Mouse (Mus musculus): ENCODE results near the gene Gga3.

Gene Gga3

DNA sequence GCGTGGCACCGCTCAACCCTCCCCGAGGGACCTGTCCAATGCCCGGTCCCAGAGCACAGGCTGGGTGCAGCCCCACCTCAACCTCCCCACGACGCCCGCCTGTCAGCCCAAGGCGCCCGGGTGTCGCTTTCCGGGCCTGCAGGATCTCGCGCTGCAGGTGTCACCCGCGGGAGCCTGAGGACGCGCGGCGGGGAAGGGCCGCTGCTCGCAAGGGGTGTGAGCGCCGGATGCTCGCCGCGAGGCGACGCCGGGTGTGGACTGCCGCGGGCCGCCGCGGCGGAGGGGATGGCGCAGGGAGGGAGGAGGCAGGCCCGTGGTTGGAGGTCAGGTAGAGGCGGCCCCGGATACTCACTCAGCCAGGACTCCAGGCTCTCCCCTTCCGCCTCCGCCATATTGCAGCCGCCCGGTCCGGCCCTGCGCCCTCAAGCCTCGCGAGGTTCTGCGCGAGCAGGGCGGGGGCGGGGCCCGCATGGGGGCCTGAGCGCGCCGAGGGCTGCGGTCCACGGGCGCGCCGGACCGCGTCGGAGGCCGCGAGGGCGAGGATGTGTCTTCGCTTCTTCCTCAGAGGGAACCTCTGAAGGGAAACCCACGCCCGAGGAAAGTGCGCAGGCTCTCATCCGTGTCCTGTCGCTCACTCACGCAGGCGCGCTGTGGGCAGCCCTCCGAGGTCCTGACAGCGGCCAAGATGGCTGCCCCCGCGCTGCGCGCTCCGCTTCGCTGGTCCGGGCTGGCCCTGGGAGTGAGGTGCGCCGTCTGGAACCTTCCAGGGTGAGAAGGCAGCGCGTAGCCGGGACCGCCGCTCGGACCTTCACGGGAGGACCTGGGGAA lies at the start of gene Gga3, which contains the start of gene Mrps7:
Gene Gga3 (minus strand): TSS at position 576 of the 828 bp plus-strand sequence.
Gene Mrps7 (plus strand): TSS at position 450 of the 828 bp plus-strand sequence.
- in situ Hi-C loops (cut with MboI, MseI), result no loop called here

DNA sequence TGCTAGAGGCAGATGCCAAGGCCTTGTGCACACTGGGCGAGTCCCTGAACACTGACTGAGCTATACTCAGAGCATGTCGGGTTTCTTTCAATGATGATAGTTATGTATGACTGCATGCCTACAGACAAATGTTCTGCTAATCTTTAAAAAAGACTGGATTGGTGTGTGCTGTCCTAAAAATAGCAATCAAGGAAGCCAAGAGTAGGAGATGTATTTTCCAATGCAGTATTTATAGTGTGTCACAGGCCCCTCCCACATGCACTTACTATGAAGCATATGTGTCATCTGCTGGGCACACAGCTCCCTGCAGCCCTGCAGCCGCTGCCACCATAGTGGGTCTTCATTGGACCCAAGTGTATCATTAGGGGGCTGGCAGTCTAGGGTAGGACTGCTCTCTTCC lies 49.3 kb upstream of the Gga3 start:
- in situ Hi-C loops (cut with MboI, MseI), result no loop called here

- in situ Hi-C loops (cut with MboI, MseI), result no loop called here
Observed at GRCm38 (mm10) chr11:115651680-115652079, 47.8 kb upstream of the Gga3 start.

DNA sequence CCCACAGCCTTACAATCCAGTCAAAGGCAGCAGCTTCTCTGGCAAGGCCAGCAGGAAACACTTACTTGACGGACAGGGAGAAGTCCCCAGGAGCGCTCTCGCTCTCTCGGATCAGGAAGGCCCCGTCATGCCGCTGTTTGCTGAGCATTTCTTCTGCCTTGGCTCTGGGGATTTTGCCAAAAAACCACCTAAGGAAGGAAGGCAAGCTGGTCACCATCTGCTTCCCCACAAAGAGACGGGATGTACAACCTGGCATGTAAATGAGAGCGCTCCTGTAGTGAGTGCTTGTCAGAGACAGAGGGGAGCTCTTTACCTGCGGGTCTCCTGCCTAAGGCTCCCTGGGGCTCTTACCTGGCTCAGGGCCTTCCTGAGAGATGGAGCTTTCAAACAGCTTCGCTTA lies 45.9 kb upstream of the Gga3 start:
- in situ Hi-C loops (cut with MboI, MseI), result loop anchor here (25.0 kb wide), 1 partner anchor 763 kb away; the partner anchor contains the start of gene Rnf157

- in situ Hi-C loops (cut with MboI, MseI), result loop anchor here (25.0 kb wide), 1 partner anchor 765 kb away; the partner anchor contains the start of gene Rnf157
Observed at GRCm38 (mm10) chr11:115647459-115647858, 43.6 kb upstream of the Gga3 start.

DNA sequence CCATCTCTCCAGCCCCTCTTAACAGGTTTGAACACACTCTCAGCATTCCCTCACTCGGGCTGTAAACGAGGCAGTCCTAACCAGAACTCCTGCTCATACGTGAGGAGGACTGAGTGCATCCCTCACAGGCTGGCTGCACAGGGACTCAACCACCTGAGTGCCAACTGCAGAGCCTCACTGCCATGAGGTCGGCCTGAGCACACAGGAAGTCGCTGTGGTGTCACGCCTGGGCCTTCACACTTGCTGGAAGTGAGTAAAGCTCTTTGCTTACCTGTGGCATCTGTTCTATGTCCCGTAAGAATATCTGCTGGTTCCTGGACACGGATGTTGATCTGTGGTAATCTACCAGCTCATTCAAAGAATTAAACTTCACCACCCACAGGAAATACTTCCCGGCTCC lies 42.6 kb upstream of the Gga3 start:
- in situ Hi-C loops (cut with MboI, MseI), result loop anchor here (25.0 kb wide), 1 partner anchor 766 kb away; the partner anchor contains the start of gene Rnf157

- in situ Hi-C loops (cut with MboI, MseI), result loop anchor here (25.0 kb wide), 1 partner anchor 767 kb away; the partner anchor contains the start of gene Rnf157
Observed at GRCm38 (mm10) chr11:115645498-115645897, 41.6 kb upstream of the Gga3 start.

GRCm38 (mm10) chr11:115644308-115644707 lies 40.5 kb upstream of the Gga3 start:
- in situ Hi-C loops (cut with MboI, MseI), result loop anchor here (5.0 to 25.0 kb wide), 2 partner anchors 33 to 768 kb away; partner anchors contain the start of gene Rnf157

GRCm38 (mm10) chr11:115643265-115643664 lies 39.4 kb upstream of the Gga3 start:
- in situ Hi-C loops (cut with MboI, MseI), result loop anchor here (5.0 to 25.0 kb wide), 2 partner anchors 34 to 769 kb away; partner anchors contain the start of gene Rnf157

DNA sequence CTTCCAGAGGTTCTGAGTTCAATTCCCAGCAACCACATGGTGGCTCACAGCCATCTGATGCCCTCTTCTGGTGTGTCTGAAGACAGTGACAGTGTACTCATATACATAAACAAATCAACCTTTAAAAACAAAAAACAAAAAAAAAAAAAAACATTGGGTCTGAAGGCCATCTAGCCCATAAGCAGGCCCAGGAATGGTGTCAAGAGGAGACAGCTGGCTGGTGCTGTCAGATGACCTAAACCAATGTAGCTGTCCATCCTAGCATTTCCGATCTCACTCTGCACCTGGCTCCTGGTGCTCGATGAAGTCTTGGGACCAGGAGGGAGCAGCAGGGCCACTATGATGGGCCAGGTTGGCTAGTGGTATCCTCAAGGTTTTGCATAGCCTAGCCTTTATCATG lies 38.9 kb upstream of the Gga3 start:
- in situ Hi-C loops (cut with MboI, MseI), result loop anchor here (5.0 to 25.0 kb wide), 2 partner anchors 35 to 770 kb away; partner anchors contain the start of gene Rnf157

GRCm38 (mm10) chr11:115641664-115642036 lies 37.8 kb upstream of the Gga3 start:
- in situ Hi-C loops (cut with MboI, MseI), result loop anchor here (5.0 to 25.0 kb wide), 2 partner anchors 36 to 771 kb away; partner anchors contain the start of gene Rnf157

DNA sequence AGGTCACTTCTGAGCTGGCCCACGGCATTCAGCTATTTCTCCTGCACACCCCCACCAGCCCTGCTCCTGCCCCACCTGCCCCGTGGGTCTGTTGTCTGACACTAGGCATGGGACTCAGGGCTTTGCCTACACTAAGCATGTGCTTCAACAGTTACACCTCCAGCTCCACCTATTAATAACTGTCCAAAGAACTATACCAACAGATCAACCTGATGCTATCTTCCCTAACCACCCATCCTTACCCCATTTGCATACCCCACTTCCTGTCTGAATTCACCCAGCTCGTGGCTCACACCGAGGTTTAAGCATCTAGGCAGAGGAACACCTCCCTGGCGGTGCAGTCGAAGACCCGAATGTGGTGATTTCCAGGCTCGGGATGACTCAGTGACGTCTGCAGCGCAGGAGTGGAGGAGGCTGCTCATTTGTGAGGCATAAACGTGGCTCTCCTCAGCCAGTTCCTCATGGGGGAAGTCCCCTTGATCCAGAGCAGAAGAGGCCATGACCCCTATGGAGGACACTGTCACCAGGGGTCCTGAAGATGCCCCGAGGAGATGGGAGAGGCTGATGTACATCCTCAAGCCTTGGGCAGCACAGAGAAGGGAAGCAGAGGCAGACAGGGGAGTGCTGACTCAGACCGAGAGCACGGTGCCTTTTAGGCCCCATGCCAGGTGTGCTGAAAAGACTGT lies 37.3 kb upstream of the Gga3 start:
- in situ Hi-C loops (cut with MboI, MseI), result loop anchor here (5.0 to 25.0 kb wide), 2 partner anchors 36 to 771 kb away; partner anchors contain the start of gene Rnf157

DNA sequence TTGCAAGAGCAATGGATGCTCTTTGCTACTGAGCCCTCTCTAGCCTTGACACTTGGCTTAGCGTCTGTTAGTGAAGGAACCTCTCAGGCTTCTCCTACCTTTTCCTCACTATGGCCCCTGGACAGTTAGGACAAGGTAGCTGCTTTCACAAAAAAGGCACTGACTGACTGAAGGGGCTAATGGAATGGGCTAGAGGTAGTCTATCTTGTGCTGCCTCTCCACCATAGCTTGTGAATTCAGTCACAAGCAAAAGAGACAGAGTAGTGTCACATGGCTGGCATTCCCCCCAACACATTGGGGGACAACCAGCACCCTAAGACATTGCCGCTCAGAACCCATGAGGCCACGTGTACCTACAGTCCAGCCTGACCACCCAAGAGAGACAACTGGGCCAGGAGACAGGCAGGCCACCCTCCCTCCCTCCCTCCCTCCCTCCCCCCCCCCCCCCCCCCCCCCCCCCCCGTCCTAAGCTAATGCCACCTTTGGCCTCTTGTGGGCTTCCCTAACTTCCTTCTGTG lies 36.5 kb upstream of the Gga3 start:
- in situ Hi-C loops (cut with MboI, MseI), result loop anchor here (5.0 to 25.0 kb wide), 2 partner anchors 37 to 772 kb away; partner anchors contain the start of gene Rnf157

DNA sequence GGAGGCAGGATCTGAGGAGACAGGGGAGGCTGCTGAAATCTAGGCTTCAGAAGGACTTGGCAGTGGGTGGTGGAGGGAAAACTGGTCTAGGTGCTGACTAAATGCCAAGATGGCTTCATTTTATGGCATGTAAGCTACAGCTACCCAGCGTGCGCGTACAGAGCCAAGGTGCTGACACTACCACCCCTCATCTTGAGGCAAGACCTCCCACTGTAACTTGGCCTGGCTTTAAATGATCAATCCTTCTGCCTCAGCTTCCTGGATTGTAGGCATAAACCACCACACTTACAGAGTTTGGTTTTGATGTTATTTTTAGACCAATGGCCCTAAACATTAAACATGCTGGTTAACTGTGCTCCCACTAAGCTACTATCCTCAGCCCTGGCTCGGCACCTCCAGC lies 35.7 kb upstream of the Gga3 start:
- in situ Hi-C loops (cut with MboI, MseI), result loop anchor here (25.0 kb wide), 1 partner anchor 773 kb away; the partner anchor contains the start of gene Rnf157

DNA sequence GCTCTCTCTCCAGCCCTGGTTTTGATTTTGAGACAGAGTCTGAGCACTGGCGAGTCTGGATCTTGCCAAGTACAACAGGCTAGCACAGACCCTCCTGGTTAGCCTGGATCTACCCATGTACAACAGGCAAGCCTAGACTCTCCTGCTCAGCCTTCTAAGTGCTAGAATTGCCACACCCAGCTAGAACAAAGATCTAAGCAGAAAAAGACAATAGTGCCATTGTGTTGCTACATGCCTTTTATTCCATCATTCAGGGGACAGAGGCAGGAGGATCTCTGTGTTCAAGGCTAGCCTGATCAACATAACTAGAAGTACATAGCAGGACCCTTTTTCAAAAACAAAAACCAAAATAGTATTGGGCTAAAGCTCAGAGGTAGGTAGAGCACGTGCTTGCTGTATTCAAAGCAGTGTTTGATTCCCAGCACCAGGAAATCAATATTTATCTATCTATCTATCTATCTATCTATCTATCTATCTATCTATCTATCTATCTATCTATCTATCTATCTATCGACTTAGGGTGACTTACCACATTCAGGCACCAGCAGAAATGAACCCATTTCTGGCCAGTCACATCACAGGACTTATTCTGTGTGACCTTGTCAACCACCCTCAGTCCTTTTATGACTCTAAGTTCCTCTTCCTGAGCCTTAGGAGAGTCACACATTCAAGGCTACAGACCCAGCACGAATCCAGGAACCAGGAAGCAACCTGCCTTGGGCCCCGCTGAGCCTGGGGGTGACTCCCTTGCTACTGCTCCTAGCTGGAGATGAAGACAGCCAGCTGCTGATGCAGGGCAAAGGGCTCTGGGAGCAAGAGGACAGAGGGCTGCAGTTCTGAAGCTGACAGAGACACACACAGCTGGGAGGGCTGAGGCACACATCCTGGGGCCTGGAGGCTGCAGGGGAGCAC lies 34.9 kb upstream of the Gga3 start:
- in situ Hi-C loops (cut with MboI, MseI), result loop anchor here (25.0 kb wide), 1 partner anchor 774 kb away; the partner anchor contains the start of gene Rnf157

DNA sequence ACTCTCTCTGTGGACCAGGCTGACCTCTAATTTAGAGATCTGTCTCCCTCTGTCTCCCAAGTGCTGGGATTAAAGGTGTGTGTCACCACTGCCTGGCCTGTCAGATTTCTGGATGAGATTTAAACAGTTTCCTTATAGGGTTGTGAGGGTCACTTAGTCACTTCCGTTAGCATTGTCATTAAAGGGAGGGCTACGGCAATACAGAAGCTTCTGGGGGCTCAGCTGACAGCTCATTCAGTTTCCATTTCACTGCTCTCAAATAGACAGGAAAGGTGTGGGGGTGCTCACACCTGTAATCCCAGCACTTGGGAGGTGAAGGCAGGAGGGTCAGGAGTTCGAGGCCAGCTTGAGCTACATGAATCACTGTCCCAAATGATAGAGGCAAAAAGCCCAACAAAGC lies 33.1 kb upstream of the Gga3 start:
- in situ Hi-C loops (cut with MboI, MseI), result loop anchor here (25.0 kb wide), 1 partner anchor 775 kb away; the partner anchor contains the start of gene Rnf157

GRCm38 (mm10) chr11:115635484-115635883 lies 31.6 kb upstream of the Gga3 start:
- in situ Hi-C loops (cut with MboI, MseI), result loop anchor here (25.0 kb wide), 1 partner anchor 777 kb away; the partner anchor contains the start of gene Rnf157

- in situ Hi-C loops (cut with MboI, MseI), result loop anchor here (25.0 kb wide), 1 partner anchor 777 kb away; the partner anchor contains the start of gene Rnf157
Observed at GRCm38 (mm10) chr11:115635041-115635440, 31.2 kb upstream of the Gga3 start.

DNA sequence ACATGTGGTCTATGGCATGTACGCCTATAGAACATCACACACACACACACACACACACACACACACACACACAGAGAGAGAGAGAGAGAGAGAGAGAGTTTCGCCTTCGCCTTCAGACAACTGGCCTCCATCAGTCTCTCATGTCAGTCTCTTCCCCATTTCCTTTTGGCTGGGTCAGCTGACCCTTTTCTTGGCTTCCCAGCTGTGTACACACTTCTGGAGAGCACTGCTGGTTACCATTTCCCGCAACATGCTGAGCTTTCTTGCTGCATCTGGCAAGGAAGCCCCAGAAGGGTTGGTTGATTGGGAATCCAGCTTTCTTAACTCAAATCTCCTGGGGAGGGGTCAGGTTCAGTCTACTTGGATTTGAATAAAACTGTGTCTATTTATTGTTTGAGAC lies 30.3 kb upstream of the Gga3 start:
- in situ Hi-C loops (cut with MboI, MseI), result loop anchor here (25.0 kb wide), 1 partner anchor 778 kb away; the partner anchor contains the start of gene Rnf157

DNA sequence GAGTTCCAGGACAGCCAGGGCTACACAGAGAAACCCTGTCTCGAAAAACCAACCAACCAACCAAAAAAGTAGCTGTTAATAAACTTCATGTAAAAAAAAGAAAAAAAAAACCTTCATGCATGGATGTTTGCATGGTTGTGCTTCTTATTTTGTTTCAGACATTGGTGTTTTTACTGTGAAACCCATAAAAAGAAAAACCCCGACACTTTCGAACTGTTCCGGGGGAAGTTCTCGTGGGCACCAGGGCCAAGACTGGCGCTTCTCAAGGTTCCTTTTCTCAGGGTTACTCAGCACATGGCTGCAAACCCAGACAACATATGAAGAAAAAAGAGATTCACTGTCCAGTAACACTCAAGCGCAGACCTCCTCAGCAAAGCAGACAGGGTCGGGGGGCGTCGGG lies 29.0 kb upstream of the Gga3 start:
- in situ Hi-C loops (cut with MboI, MseI), result loop anchor here (25.0 kb wide), 1 partner anchor 779 kb away; the partner anchor contains the start of gene Rnf157
